Mouse (Mus musculus): ENCODE measurements at regions not wholly inside any gene's neighbourhood (a gene's known extent, or its start where the extent isn't known, plus 50 kb on each side); places are given as distances from the start of the nearest gene placed in this dataset.

DNA sequence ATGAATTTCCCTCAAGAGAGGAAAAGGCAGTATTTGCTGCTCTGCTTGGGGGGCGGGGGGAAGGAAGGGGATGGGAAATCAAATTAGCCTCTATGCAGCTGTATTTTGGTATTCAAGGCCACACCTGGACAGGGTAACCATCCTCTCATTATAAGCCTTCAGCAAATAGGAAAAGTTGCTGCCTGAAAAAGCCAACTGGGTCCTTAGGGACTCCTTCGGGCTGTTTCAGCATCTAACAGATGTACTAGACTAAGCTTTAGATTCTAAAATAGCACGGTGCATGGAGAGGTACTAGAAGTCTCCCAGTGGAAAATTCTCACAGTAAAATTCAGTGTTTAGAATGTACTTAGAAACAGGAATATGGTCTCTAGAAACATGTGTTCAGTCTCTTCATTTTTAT lies 183.1 kb downstream of the Gm13691 start:
- DNase-seq (ENCODE audit: low spot score), result no peak

DNA sequence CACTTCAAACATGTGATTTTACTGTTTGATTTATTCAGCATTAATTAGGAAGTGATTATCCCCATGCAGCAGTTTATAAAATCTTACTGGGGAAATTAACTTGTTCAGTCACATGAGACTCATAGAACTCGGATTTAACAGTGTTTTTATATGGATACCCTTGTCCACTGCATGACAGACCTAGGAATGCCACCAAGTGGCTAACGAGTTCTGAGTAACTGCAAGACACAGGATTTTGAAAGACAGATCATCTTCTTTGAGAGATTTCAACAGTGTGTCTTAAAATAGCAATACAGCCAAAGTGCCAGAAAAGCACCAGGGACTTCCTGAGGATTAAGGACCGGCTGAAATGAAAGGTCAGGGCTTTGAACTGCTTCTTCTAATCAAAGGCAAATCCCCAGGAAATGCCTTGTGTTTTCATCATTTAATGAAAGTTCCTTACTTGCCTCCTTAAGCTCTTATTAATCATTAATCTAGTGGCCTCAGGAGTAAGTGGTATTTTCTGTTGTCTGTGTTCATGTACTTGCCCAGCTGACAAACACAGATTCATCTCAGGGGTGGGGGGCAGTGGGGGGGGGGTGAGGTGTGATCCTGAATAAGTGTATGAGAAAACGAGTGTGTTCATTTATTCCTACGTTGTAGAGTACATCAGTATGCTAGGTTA lies 193.4 kb downstream of the Gm13691 start:
- DNase-seq (ENCODE audit: low spot score), result peak; percentile 14

DNA sequence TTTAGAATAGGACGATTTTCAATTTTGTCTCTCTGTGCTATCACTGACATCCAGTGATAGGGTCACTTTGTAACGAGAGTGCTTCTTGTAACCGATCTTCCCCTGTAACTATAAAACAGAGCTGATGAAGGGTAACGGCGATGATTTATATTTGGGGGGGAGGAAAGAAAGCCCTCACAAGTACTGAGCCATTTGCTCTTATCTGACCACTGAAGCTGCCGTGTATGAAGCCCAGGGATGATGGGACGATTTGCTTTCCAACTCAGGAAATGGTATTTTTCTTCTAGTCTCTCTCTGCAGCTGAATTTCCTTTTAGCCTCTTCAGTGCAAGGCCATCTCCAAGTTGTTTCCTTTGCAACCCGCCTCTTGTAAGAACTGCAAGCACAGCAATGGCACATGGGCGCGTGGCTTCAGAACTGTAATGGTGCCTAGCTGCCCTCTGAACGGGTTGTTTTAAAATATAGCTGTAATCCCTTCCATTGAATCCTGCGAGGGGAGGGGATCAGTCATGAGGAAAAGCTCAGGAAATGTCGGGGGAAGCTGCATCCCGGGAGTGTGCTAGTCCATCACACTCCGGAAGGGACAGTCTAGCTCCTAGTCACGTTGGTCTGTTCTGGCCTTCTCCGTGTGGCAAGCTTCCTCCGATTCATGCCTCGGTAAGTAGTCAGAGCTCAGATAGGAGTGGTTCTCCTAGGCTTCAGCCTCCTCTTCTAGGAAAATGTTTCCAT lies 194.1 kb downstream of the Gm13691 start:
- peak; percentile 31 for DNase-seq (ENCODE audit: low spot score)

DNA sequence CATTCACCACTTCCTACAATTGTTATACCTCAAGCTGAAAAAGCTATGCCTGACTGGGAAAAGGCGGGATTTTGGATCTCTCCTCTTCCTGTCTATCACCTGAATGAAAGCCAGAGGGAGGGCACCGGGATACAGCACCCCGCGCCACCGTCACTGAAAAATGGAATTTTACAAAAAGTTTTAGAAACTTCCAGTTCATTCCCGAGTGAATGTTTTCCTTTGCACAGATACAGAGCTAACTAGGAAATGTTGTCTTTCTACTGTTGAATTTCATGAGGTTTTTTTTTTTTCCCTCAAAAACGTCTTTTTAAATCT lies 194.6 kb downstream of the Gm13691 start:
- no peak for DNase-seq (ENCODE audit: low spot score)

DNA sequence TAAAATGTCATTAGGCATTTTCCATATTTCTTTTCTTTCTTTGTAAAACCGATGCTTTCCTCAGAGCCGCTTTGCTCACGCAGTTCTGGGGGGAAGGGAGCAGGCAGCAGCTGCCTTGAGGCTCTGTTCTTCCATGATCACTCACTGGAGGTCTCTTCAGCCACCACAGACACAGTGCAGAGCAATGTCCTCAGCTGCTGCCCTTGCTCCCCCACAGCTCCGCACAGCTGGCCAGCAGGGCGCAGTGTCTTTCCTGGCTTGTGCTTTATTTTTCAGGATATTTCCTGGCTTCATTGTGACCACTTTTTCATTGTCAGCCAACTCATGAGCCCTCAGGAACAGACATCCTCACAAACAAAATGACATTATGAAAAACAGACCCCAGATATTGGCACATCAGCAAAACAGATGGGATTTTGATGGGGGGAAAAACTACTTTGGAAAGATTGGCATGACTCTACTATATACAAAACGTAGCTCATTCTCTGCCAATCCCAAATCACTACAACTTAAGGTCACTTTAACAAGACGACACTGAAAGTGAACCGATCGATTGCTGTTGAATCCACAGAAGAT lies 195.9 kb downstream of the Gm13691 start:
- DNase-seq (ENCODE audit: low spot score), result peak; percentile 61

DNA sequence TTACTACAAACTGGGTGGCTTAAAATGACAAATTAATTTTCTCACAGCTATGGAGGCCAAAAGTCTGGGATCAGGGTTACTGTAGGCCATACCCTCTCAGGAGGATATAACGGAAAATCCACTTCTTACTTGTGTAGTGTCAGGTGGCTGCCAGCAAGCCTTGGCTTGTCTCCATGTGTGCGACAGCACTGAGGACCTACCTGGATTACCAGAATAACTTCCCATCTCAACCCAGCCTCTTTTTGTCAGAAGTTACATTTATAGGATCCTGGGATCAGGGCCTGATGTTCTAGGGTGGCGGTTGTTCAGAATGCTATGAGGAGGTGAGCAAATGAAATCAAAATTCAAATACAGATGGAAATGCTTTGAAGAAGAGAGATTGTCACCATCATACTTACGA lies 197.1 kb downstream of the Gm13691 start:
- DNase-seq (ENCODE audit: low spot score), result no peak

DNA sequence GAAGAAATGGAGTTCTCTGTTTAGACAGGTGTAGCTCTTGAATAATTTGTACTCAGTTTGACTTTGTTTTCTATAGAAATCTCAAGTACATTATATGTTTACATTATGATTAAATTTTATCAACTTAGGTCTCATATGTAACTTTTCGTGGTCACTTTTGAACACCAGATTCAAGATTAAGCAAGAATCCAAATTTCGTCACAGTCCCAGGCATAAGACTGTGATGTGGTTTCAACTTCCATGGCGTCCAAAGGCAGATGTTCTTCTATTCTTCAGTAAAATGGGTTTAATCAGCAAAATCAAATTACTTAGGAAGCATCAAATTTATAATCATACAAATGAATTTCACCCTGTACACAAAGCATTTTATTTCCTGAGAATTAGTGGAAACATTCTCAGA lies 198.9 kb downstream of the Gm13691 start:
- DNase-seq (ENCODE audit: low spot score), result no peak

DNA sequence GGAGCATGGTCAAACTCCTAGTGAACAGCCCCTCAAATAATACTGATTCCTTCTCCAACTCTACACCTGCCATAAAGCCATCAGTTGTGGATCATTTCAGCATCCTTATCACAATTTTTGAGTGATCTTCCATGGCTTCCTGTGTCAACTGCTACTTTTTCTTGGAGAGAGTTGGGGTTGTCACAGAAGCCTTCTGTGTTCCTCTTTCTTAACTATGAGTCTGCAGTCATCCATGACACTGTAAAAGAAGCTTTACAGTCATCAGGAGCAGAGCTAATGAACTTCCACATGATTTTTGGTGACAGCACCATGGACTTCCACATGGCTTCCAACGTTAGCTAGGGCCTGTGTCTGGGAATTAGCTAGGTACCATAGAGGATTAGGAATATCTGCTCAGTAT lies 208.1 kb downstream of the Calcrl start:
- DNase-seq (ENCODE audit: low spot score), result no peak

DNA sequence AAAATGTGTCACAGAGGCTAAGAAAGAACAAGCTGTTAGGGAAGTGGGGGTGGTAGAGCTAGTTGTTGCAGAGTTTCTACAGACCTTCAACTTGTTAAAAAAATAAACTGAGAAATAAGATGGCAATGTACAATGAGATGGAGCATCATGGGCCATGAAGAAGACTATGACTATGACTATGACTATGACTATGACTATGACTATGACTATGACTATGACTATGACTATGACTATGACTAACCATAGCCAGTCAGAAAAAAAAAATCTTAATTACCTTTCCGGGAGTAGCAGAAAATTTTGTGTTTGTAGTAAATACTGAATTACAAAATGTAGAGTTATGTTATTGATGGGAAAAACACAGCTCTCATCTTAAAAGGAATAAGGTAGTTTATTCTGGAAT lies 203.2 kb downstream of the Calcrl start:
- DNase-seq (ENCODE audit: low spot score), result no peak

DNA sequence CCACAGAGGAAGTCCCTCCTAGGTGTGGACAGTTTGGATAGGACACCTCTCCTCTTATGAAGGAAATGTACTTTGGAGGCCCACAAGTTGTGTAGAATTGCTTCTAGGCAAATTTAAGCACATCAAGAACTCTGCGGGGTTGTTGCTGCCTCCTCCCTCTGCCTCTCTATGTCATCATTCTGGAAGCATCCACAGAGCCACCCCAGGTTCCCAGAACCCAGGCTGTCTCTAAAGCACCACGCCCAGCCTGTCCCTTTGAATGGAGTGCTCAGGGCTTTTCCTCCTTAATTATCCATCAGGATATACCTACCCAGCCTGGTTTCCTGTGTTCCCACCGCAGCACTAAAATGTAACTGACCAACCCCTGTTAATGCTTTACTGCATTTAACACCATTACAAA lies 195.4 kb downstream of the Calcrl start:
- DNase-seq (ENCODE audit: low spot score), result no peak

DNA sequence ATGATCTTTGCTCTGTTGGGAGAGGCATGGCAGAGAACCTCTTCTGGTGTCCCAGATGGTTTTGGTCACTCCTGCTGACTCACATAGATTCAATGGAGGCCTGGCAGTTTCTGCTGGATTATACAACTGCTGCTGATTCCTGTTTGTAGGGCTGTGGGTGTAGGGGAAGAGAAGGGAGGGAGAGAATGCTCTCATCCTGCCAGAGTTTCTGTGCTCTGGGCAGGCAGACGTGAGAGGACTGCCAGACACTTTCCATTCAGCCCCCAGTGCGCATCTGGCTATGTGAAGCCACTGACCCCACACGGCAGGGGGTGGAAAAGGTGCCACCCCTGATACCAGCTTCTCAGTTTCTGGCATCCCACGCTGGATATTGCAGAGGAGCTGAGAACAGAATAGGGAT lies 189.6 kb downstream of the Calcrl start:
- DNase-seq (ENCODE audit: low spot score), result no peak

DNA sequence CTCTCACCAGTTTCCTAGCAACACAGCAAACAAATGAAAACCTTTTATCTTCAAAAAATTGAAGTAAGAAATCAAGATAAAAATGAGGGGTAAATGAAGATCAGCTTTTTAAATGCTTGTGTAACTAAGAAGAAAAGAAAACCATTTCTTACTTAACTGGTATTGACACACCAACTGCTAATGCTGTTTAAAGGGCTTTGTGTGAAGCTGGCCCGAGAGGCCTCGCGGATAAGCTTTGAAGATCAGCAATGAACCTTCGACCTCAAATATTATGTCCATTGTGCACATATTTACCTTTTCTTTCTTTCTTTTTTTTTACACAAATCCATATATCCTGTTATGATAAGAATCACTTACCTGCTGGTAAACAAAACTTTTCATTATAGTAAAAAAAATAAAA lies 184.0 kb downstream of the Calcrl start:
- DNase-seq (ENCODE audit: low spot score), result peak; percentile 36

DNA sequence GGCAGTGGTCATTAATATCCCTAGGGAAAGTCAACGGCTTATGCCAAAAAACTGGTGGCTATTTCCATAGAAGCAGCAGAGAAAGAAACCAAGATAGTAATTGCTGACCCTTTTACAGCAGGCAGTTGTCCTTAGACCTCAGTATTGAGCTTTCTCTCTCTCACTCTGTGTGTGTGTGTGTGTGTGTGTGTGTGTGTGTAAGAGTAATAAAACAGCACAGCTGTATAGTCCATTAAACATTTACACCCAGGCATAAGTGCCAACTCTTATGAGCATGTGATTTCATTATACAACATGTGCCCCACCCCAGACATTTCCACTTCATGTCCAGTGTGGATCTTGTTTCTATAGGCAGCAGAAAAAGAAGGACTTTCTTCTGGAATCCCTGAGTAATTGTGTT lies 183.2 kb downstream of the Calcrl start:
- DNase-seq (ENCODE audit: low spot score), result no peak

DNA sequence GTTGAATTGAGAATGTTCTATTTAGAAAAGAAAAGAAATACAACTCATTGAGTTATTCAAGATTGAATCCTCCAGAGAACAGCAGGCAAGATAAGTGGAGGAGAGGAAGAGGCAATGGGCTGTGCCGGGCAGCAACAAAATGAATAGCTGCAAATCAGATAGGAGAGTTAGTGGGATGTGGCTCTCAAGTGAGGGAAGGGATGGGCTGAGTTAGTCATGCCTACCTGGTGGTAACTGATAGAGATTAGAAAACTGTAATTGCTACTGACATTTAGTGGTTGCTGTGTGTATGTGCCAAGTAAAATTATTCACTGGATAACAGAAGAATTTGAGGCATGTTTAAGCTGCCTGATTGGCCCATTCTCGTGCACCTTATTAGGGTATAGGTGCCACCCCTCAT lies 179.3 kb downstream of the Calcrl start:
- DNase-seq (ENCODE audit: low spot score), result no peak

DNA sequence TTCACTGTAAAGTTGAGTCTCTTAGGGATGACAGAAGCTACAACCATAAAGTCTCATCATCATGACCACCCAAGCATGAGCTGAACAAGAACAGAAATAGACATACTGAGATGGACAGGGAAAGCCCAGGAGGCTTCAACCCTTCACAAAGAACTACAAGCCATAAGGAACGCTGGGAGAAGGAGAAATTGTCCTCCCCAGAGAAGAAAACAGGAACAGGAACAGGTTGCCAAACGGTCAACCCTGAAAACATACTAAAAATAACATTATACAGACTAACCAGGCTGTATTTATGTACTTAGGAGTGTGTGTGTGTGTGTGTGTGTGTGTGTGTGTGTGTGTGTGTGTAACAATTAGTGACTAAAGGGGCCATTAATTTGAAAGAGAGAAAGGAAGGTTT lies 178.6 kb downstream of the Calcrl start:
- DNase-seq (ENCODE audit: low spot score), result no peak

DNA sequence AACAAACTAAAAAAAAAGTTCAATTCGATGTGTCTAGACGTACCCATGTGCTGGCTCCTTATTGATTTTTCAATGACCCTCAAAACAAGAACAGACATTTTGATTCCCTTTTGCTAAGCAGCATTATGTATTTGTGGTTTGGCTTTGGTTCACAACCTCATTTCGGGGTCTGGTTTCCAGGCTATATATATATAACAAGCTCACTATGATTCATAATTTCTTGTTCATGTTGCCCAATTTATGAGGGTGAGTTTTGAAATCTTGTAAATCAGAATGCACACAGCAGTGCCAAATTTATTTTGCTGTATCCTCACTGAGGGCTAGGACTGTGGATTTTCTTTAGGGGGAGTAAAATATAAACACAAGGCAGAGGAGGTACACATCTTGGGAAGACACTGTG lies 177.0 kb downstream of the Calcrl start:
- DNase-seq (ENCODE audit: low spot score), result no peak

DNA sequence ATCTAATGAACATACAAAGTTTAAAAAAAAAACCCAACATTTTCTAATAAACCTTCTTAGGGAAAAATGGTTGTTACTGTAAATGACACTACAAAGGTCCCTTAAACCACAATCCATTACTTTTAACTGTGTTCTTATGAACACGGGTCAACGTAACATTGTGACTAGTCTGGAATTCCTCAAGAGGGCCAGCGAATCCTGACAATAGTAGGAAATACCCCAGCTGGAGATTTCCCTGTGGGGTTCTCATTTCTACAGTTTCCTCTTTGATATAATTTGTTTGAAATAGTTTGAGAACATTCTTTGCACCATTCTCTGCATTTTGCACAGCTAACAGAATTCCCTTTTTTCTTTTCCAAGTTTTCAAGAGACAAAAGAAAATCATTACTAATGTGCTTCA lies 175.3 kb downstream of the Calcrl start:
- DNase-seq (ENCODE audit: low spot score), result no peak

DNA sequence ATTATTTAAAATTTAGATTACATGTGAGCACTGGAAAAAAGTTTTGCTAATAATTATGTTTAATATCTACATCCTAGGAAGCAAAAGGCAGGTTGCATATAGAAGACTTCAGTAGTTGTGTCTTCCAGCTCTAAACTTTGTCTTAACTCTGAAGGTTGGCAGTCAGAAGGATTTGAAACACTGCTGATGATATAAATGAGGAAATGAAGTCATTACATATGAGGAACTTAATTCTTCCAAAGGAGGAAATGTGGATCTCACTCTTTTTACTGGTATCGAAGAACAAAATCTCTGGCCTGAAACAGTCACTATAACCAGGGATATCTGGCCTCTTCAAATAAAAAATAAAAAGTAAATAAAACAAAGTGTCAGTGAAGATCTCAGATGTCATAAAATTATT lies 173.1 kb downstream of the Calcrl start:
- no peak for DNase-seq (ENCODE audit: low spot score)

DNA sequence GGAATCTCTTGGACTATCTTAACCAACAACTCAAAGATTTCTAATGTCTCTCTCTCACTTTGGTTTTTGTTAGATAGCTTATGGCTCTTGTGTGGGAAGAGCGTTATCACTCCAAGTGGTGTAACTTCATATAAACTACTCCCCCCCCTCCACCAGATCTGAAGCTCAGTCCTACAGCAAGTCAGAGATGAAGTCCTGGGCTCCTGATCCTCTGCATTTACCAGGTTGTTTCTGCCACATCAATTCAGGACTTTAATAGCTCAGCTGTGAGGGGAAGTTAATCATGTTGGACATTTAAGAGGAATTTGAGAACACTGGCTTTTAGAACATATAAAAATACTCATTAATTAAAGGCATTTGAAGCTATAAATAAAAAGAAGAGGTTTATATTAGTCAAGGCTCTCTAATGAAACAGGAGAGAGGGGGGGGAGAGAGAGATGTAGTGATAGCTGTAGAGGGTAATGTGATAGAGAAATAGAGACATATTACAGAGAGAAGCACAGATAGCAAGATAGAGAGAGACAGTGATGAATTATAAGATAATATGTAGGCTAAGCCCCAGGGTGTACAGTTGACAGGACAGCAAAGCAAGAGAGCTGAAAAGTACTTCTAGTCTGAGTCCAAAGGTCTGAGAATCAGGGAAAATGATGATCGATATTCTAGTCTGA lies 166.7 kb downstream of the Calcrl start:
- DNase-seq (ENCODE audit: low spot score), result no peak

DNA sequence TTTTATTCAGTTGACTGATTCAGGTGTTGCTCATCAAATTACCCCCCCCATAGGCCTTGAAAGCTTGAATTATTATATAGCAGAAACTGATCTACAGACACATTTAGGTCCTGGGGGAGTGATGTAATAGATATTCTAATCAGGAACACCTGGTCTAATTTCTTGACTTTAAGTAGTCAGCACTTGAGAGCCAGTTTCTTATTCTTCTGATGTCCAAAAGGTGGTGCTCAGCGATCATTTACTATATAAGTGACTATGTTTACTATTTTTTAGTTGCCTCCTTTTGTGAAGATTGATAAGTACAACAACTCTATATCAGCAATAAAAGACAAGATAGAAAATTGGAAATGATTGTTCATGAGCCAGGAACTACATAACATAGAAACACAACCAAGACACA lies 166.0 kb downstream of the Calcrl start:
- no peak for DNase-seq (ENCODE audit: low spot score)

DNA sequence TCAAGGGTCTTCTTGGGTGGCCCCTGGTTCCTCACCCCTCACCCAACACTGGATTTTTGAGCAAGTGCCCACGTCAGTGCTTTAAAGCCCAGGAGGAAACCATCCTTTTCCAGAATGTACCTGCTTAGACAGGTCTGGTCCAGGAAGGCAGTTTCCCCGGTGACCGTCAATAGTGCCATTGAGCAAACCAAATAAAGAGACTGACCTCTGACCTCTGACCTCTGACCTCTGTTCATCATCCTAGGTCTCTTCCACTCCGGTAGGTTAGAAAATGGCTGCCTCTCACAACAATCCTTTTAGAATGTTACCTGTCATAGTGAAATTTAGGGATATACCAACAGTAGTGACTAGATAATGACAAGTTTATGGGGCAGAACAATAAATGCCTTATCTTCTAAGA lies 164.5 kb downstream of the Calcrl start:
- peak; percentile 54 for DNase-seq (ENCODE audit: low spot score)

DNA sequence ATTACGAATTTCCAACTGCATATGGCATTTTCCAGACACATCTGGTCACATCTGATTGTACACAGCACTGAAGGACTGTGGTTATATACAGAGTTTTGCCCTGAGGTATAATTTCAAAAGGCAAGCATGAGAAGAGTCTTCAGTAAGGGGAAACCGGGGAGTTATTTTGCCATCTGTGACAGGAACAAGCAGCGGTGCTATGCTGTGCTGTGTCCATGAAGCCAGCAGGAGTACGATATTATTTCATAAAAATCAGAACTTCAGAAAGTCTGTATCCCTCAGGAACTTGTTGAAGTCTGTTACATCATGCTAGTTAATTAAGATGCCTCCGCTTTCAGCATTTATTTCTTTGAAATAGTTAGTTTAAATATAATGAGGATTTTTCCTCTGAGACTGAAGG lies 163.7 kb downstream of the Calcrl start:
- no peak for DNase-seq (ENCODE audit: low spot score)

DNA sequence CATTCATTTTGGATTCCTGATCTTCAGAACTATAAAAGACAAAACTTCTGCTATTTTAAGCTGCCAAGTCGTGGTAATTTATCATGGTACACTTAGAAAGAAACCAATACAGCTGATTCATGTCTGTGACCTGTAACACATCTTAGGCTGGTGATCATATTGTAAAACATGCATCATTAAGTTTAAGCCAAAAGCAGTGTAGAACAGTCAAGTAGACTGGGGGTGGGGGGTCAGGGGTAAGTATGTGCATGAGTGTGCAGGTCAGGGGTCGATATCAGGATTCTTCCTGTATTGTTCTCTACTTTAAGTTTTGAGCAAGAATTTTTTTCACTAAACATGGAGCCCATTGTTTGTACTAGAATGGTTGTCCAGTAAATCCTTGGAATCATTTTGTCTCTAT lies 160.7 kb downstream of the Calcrl start:
- no peak for DNase-seq (ENCODE audit: low spot score)

All from embryo, embryonic 10 days (tissue).